Mouse (Mus musculus) CH12.LX (cell line): ENCODE results near the gene Tekt4.

Source experiments
- IRF4 ChIP-seq: IDR thresholded peaks from 2 replicates; pipeline ENCODE4 v1.6.1; 2014; ENCODE audit warnings: low read depth, mild to moderate bottlenecking, inconsistent platforms, low read length, improper control_type of control experiment
- MEF2A ChIP-seq: IDR thresholded peaks from 2 replicates; pipeline ENCODE4 v1.6.1; 2014; ENCODE audit warnings: low read depth, mild to moderate bottlenecking, inconsistent platforms, low read length, improper control_type of control experiment, borderline replicate concordance
- POLR2AphosphoS2 ChIP-seq: IDR thresholded peaks from 2 replicates; pipeline ENCODE4 v1.6.1; 2011; ENCODE audit warnings: low read depth, low read length, improper control_type of control experiment

DNA sequence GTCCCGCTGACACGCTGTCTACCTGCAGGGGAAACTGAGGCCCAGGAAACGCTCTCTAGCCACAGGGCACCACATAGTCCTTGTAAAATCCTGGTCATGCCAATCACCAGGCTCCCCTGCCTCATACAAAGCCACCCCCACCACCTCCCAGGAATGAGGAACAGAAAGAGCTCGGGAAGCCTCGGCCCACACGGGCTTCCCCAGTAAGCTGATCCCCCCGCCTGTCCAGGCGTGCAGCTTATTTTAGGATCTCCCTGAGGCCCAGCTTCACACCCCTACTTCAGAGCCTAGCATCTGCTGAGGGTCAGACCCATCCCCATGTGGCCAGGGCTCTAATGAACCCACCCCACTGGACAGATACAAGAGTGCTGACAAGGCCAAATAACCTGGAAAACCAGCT lies 23.9 kb upstream of the Tekt4 start:
- TF ChIP-seq IRF4 (peak; percentile 31; the same call in 1 of the 2 replicates), MEF2A (peak; percentile 51; the same call in 1 of the 2 replicates), POLR2AphosphoS2 (no peak)
